Mouse (Mus musculus) C2C12 (cell line): ENCODE measurements at regions not wholly inside any gene's neighbourhood (a gene's known extent, or its start where the extent isn't known, plus 50 kb on each side); places are given as distances from the start of the nearest gene placed in this dataset.

Experiments used
- H3K27me3 ChIP-seq: one replicate; pipeline ENCODE4 v1.6.1; 2011; ENCODE audit not compliant: control insufficient read depth, insufficient read depth, insufficient read length
- H3K36me3 ChIP-seq: one replicate; pipeline ENCODE4 v1.6.1; 2011; ENCODE audit not compliant: control insufficient read depth, insufficient read depth
- H3K4me3 ChIP-seq: one replicate; pipeline ENCODE4 v1.5.1; 2011; ENCODE audit warnings: mild to moderate bottlenecking, control low read depth; ENCODE audit not compliant: poor library complexity, insufficient read depth, severe bottlenecking
- H3K79me2 ChIP-seq: one replicate; pipeline ENCODE4 v1.6.1; 2011; ENCODE audit not compliant: control insufficient read depth, insufficient read depth
- H3K79me3 ChIP-seq: one replicate; pipeline ENCODE4 v1.6.1; 2011; ENCODE audit warnings: low read depth, control low read depth
- H3ac ChIP-seq: one replicate; pipeline ENCODE3; 2011; ENCODE audit warnings: low read depth; ENCODE audit not compliant: control insufficient read depth, insufficient read length
- CEBPB ChIP-seq: IDR thresholded peaks from one replicate; pipeline ENCODE4 v1.6.1; 2011; ENCODE audit warnings: low read depth, mild to moderate bottlenecking, control low read depth, moderate library complexity
- CTCF ChIP-seq: IDR thresholded peaks from one replicate; pipeline ENCODE4 v1.5.1; 2011; ENCODE audit not compliant: control insufficient read depth, insufficient read depth, insufficient read length
- FOSL1 ChIP-seq: IDR thresholded peaks from one replicate; pipeline ENCODE4 v1.8.0; 2011; ENCODE audit warnings: mild to moderate bottlenecking, low read length; ENCODE audit not compliant: poor library complexity, insufficient read depth, severe bottlenecking
- MAX ChIP-seq: IDR thresholded peaks from one replicate; pipeline ENCODE4 v1.6.1; 2011; ENCODE audit warnings: mild to moderate bottlenecking, control low read depth
- MYOD1 ChIP-seq: IDR thresholded peaks from one replicate; pipeline ENCODE4 v1.6.1; 2011; ENCODE audit warnings: low read depth; ENCODE audit not compliant: control insufficient read depth, insufficient read length
- MYOG ChIP-seq: IDR thresholded peaks from one replicate; pipeline ENCODE4 v1.6.1; 2011; ENCODE audit not compliant: control insufficient read depth, insufficient read length; ENCODE audit errors: extremely low read depth
- USF1 ChIP-seq: IDR thresholded peaks from one replicate; pipeline ENCODE4 v1.6.1; 2011; ENCODE audit warnings: low read depth, mild to moderate bottlenecking, control low read depth, moderate library complexity

GRCm38 (mm10) chr13:107720874-107721574, 323.2 kb upstream of the Smim15 start:
- TF ChIP-seq CEBPB (no peak), MYOG (no peak), USF1 (no peak), FOSL1 (no peak), CTCF (no peak), MAX (no peak), MYOD1 (no peak)
- H3ac ChIP-seq: no peak overlapping the region
- no peaks in the 10 kb centered on the region for H3K36me3 ChIP-seq
- H3K4me3 ChIP-seq: no peak overlapping the region
- no peaks in the 10 kb centered on the region for H3K27me3 ChIP-seq
- no peaks in the 10 kb centered on the region for H3K79me2 ChIP-seq
- no peaks in the 10 kb centered on the region for H3K79me3 ChIP-seq

GRCm38 (mm10) chr13:107718973-107719620, 325.1 kb upstream of the Smim15 start:
- H3K27me3 ChIP-seq: no peaks in the 10 kb centered on the region
- no peaks in the 10 kb centered on the region for H3K36me3 ChIP-seq
- H3ac ChIP-seq: no peak overlapping the region
- H3K4me3 ChIP-seq: no peak overlapping the region
- TF ChIP-seq CEBPB (no peak), MAX (no peak), FOSL1 (no peak), CTCF (no peak), MYOD1 (no peak), MYOG (no peak), USF1 (no peak)
- no peaks in the 10 kb centered on the region for H3K79me2 ChIP-seq
- no peaks in the 10 kb centered on the region for H3K79me3 ChIP-seq

GRCm38 (mm10) chr13:107715616-107716015, 328.6 kb upstream of the Smim15 start:
- Histone ChIP-seq H3K79me3 (no peaks in the 10 kb centered on the region), H3K4me3 (no peak overlapping the region), H3K27me3 (no peaks in the 10 kb centered on the region), H3K79me2 (no peaks in the 10 kb centered on the region), H3K36me3 (no peaks in the 10 kb centered on the region), H3ac (no peak overlapping the region)
- TF ChIP-seq USF1: no peak
- no peak for TF ChIP-seq FOSL1
- TF ChIP-seq MAX: no peak
- TF ChIP-seq MYOD1: no peak
- no peak for TF ChIP-seq CEBPB
- no peak for TF ChIP-seq MYOG

- no peaks in the 10 kb centered on the region for H3K36me3 ChIP-seq
- H3K4me3 ChIP-seq: no peak overlapping the region
- TF ChIP-seq USF1 (no peak), MAX (no peak), FOSL1 (no peak), CTCF (no peak), MYOD1 (no peak), MYOG (no peak), CEBPB (no peak)
- no peaks in the 10 kb centered on the region for H3K79me2 ChIP-seq
- H3K79me3 ChIP-seq: no peaks in the 10 kb centered on the region
- no peak overlapping the region for H3ac ChIP-seq
- H3K27me3 ChIP-seq: no peaks in the 10 kb centered on the region
These were observed 330.2 kb upstream of the Smim15 start for GRCm38 (mm10) chr13:107714001-107714400.

- Histone ChIP-seq H3K27me3 (no peaks in the 10 kb centered on the region), H3ac (no peak overlapping the region), H3K36me3 (no peaks in the 10 kb centered on the region), H3K79me3 (no peaks in the 10 kb centered on the region), H3K79me2 (no peaks in the 10 kb centered on the region), H3K4me3 (no peak overlapping the region)
- TF ChIP-seq MYOG (no peak), USF1 (no peak), MAX (no peak), CEBPB (no peak), MYOD1 (no peak), CTCF (no peak), FOSL1 (no peak)
These were observed 332.8 kb upstream of the Smim15 start for GRCm38 (mm10) chr13:107711341-107711994.
